In the genomic region with DNA sequence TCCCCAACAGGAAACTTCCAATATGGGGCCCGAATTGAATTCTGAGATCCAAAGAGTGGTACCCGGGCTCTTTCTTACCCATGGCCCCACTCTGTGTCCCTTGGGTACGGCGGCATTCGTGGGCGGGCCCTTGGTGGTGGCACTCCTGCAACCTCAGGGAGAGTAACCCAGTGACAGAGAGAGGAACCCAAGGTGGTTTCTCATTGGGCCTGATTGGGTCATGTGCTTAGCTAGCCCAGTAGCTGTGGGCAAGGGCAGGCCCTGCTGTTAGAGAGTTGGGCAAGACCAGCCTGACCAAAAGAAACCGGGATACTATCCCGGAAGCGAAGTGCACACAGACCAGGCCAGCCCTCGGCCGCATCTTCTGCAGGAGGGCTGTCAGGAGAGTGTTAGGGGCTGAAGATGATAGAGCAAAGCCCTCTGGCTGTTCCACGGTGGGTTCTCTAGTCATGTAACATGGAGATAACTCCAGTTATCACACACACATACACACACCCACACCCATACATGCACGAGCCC, we compare ENCODE assay signal across 8 mouse cellular contexts. TPM values are rescaled to one million over a fixed set of nuclear protein-coding genes. Genes with fewer than 3 reads are reported as not detected.
A peak's percentile ranks its signal among the peaks of the same experiment; 100 is the strongest.
DNase-seq lines count a peak whose midpoint lies in the region; ATAC-seq and TF ChIP-seq lines count a peak whose summit lies in the region.

No protein-coding gene starts in this region.

- peaks cover 27% of the 10 kb centered on the region for H3K4me1 ChIP-seq in lung, embryonic 14.5 days (ENCODE audit: insufficient read depth)

- H3K27me3 ChIP-seq in lung, embryonic 14.5 days (ENCODE audit: insufficient read depth, low read length), result no peaks in the 10 kb centered on the region

- peak overlapping the region; percentile 46 for H3K4me2 ChIP-seq in lung, embryonic 14.5 days

- DNase-seq in layer of hippocampus, adult 11-12 months (ENCODE audit: low spot score), result peak; percentile 47
- no peak for DNase-seq in layer of hippocampus, postnatal 25 days (ENCODE audit: extremely low spot score in 1 of 2, low spot score in 1 of 2)
- DNase-seq in embryo, embryonic 11 days, result peak; percentile 50
- DNase-seq in heart, adult 8-10 months (ENCODE audit: low spot score), result peak; percentile 70
- DNase-seq in kidney, adult 18-20 months, result peak; percentile 68
- peak; percentile 64 for DNase-seq in lung, embryonic 14.5 days
- DNase-seq in yolk sac, embryonic 10.5 days (ENCODE audit: low spot score), result peak; percentile 39

- peaks cover 6% of the 10 kb centered on the region for H3K36me3 ChIP-seq in lung, embryonic 14.5 days (ENCODE audit: insufficient read depth)

- H3K4me3 ChIP-seq in lung, embryonic 14.5 days (ENCODE audit: low read depth, low read length), result peak overlapping the region; percentile 9; the same call in 1 of the 2 replicates

- H3K9me3 ChIP-seq in lung, embryonic 14.5 days (ENCODE audit: low read depth, low read length), result no peaks in the 10 kb centered on the region

- peak; percentile 66 for ATAC-seq in lung, embryonic 14.5 days (ENCODE audit: insufficient read depth)
- peak; percentile 93 for ATAC-seq in neutrophil, adult 5-6 weeks (ENCODE audit: extremely low read depth, insufficient number of reproducible peaks, low FRiP score, poor library complexity, severe bottlenecking)

- WGBS in lung, embryonic 14.5 days, result 15% methylated on average over 13 of the region's 13 CpGs

- peak overlapping the region; percentile 14 for H3K9ac ChIP-seq in lung, embryonic 14.5 days

- peak overlapping the region; percentile 48 for H3K27ac ChIP-seq in lung, embryonic 14.5 days (ENCODE audit: low read depth)

- TF ChIP-seq CTCF in lung, embryonic 14.5 days (IDR thresholded peaks at IDR 0.05; ENCODE audit: low read depth), result no peak

RNA-seq across cellular contexts. Expression of gene Adnp, which starts 36.7 kb away (rescaled TPM):
- total RNA-seq in layer of hippocampus, postnatal 25 days (2021), result 100 to 1,000 TPM in 1 of 2 experiments, 10 to 100 TPM in 1; 78.3 to 102 TPM
- total RNA-seq in heart, adult 8-10 months (2022), result 10 to 100 TPM; 23.1 to 24.3 (median 23.7) TPM
- polyA plus RNA-seq in lung, embryonic 14.5 days (2014; fragmentation: Nextera tagmentation; extraction: Ambion mirVana), result 12.4 and 16.2 TPM in 2 replicates
- total RNA-seq in neutrophil, adult 5-6 weeks (2017), result 8.1 and 13.3 TPM in 2 replicates

RNA-seq across cellular contexts. Expression of gene Gm20716, which starts 59.9 kb away (rescaled TPM):
- 10 to 100 TPM; 26.9 to 32.7 TPM for total RNA-seq in layer of hippocampus, postnatal 25 days (2021)
- total RNA-seq in heart, adult 8-10 months (2022), result 10 to 100 TPM; 16.1 to 23.2 (median 19.1) TPM
- polyA plus RNA-seq in lung, embryonic 14.5 days (2014; fragmentation: Nextera tagmentation; extraction: Ambion mirVana), result 23.1 and 24.7 TPM in 2 replicates
- 42.1 and 44.1 TPM in 2 replicates for total RNA-seq in neutrophil, adult 5-6 weeks (2017)

Comparison
In these comparisons a context has a peak if more than half of its experiments do, and no peak if none do; other contexts are left out.
1. DNase-seq: peak in layer of hippocampus, adult 11-12 months (single experiment), embryo, embryonic 11 days (single experiment), heart, adult 8-10 months (single experiment), kidney, adult 18-20 months (single experiment), lung, embryonic 14.5 days (single experiment) and yolk sac, embryonic 10.5 days (single experiment); none in layer of hippocampus, postnatal 25 days (0 of 2).